Mouse (Mus musculus) heart, embryonic 12.5 days (tissue): Measurements from ENCODE around the gene Nr2c2ap. TPM values are rescaled to one million over a fixed set of nuclear protein-coding genes. Genes with fewer than 3 reads are reported as not detected.

Experiments
- microRNA-seq: library from miRNA; unstranded; fragments of <30 nt; microRNA quantifications from one replicate; pipeline ENCODE4, GENCODE M21; 2017
- polyA plus RNA-seq: library from polyadenylated mRNA; unstranded; fragments of >200 nt; fragmentation: Nextera tagmentation; extraction: Ambion mirVana; gene quantifications from 2 replicates; pipeline ENCODE4 v1.2.1, GENCODE M21; 2016

Gene Nr2c2ap
- polyA plus RNA-seq, 1 experiment from 2014 or later = 29.1 TPM

Small RNA genes within 50 kb of the gene (microRNA-seq; reads per million reads assigned to microRNA genes)
- gene Mir7066 = not detected

Other genes with a start within 250 kb of the Nr2c2ap start
- 0.78 and 0.82 TPM in 2 replicates for gene Cilp2, start 243.6 kb upstream of the Nr2c2ap start, polyA plus RNA-seq
- 1.9 and 3.1 TPM in 2 replicates for gene Tssk6, start 229.1 kb upstream of the Nr2c2ap start, polyA plus RNA-seq
- 309 and 314 TPM in 2 replicates for gene Ndufa13, start 228.8 kb upstream of the Nr2c2ap start, polyA plus RNA-seq
- gene Yjefn3, start 228.6 kb upstream of the Nr2c2ap start, polyA plus RNA-seq = 7.4 and 8.9 TPM in 2 replicates
- gene Gatad2a, start 134.9 kb upstream of the Nr2c2ap start, polyA plus RNA-seq = 55.6 and 59.2 TPM in 2 replicates
- gene Mau2, start 88.6 kb upstream of the Nr2c2ap start, polyA plus RNA-seq = 39.9 and 42.1 TPM in 2 replicates
- gene Sugp1, start 88.5 kb upstream of the Nr2c2ap start, polyA plus RNA-seq = 32.7 and 34.0 TPM in 2 replicates
- 1.3 and 1.6 TPM in 2 replicates for gene Tm6sf2, start 58.4 kb upstream of the Nr2c2ap start, polyA plus RNA-seq
- gene Hapln4, start 47.9 kb upstream of the Nr2c2ap start, polyA plus RNA-seq = 0.11 and 0.24 TPM in 2 replicates
- 0.17 and 0.31 TPM in 2 replicates for gene Ncan, start 10.5 kb upstream of the Nr2c2ap start, polyA plus RNA-seq
- 17.7 and 18.7 TPM in 2 replicates for gene Rfxank, start 7.8 kb downstream of the Nr2c2ap start, polyA plus RNA-seq
- gene Borcs8, start 8.2 kb downstream of the Nr2c2ap start, polyA plus RNA-seq = 30.3 and 38.1 TPM in 2 replicates
- not detected in 2 replicates for gene Mef2b, start 8.4 kb downstream of the Nr2c2ap start, polyA plus RNA-seq
- 98.0 and 100 TPM in 2 replicates for gene Tmem161a, start 41.0 kb downstream of the Nr2c2ap start, polyA plus RNA-seq
- 8.5 and 9.7 TPM in 2 replicates for gene Slc25a42, start 81.0 kb downstream of the Nr2c2ap start, polyA plus RNA-seq
- gene Sugp2, start 102.9 kb downstream of the Nr2c2ap start, polyA plus RNA-seq = 33.8 and 36.0 TPM in 2 replicates
- 22.6 and 23.4 TPM in 2 replicates for gene Armc6, start 103.1 kb downstream of the Nr2c2ap start, polyA plus RNA-seq
- gene Homer3, start 151.5 kb downstream of the Nr2c2ap start, polyA plus RNA-seq = 46.0 and 48.4 TPM in 2 replicates
- 32.8 and 34.3 TPM in 2 replicates for gene Ddx49, start 171.2 kb downstream of the Nr2c2ap start, polyA plus RNA-seq
- gene Cope, start 171.2 kb downstream of the Nr2c2ap start, polyA plus RNA-seq = 251 and 272 TPM in 2 replicates
- 2.1 and 2.5 TPM in 2 replicates for gene Cers1, start 184.4 kb downstream of the Nr2c2ap start, polyA plus RNA-seq
- 2.1 TPM in 2 replicates for gene Gdf1, start 198.5 kb downstream of the Nr2c2ap start, polyA plus RNA-seq
- gene Upf1, start 221.9 kb downstream of the Nr2c2ap start, polyA plus RNA-seq = 24.5 and 25.5 TPM in 2 replicates
- 2.7 and 3.6 TPM in 2 replicates for gene Comp, start 242.2 kb downstream of the Nr2c2ap start, polyA plus RNA-seq